Mouse (Mus musculus) heart, adult 8-10 months (tissue): Measurements from ENCODE around the gene Kcnc4. TPM values are rescaled to one million over a fixed set of nuclear protein-coding genes. Genes with fewer than 3 reads are reported as not detected.

Experiments
- DNase-seq: peaks from one replicate; pipeline ENCODE4 v3.0.0; 2022; ENCODE audit warnings: low spot score
- total RNA-seq, 4 experiments: library from RNA; stranded (reverse); gene quantifications; 2 replicates each; pipeline ENCODE4 v1.2.4; 2022

Kcnc4 gene
- total RNA-seq, 4 experiments from 2014 or later: 0.12 to 0.40 (median 0.31) TPM

GRCm38 (mm10) chr3:107458104-107458503 lies 1.2 kb downstream of the Kcnc4 start:
- no peak for DNase-seq

- DNase-seq: no peak
These were observed 5.1 kb downstream of the Kcnc4 start for GRCm38 (mm10) chr3:107454280-107454679.

GRCm38 (mm10) chr3:107446822-107447221 lies 12.5 kb downstream of the Kcnc4 start:
- no peak for DNase-seq

GRCm38 (mm10) chr3:107443866-107444265 lies 15.5 kb downstream of the Kcnc4 start:
- DNase-seq: no peak

- DNase-seq: no peak
These were observed 17.2 kb downstream of the Kcnc4 start for GRCm38 (mm10) chr3:107442191-107442590.

GRCm38 (mm10) chr3:107441306-107441705 lies 18.0 kb downstream of the Kcnc4 start:
- no peak for DNase-seq

- no peak for DNase-seq
These were observed 20.1 kb downstream of the Kcnc4 start for GRCm38 (mm10) chr3:107439280-107439679.

GRCm38 (mm10) chr3:107437666-107438065 lies 21.7 kb downstream of the Kcnc4 start:
- DNase-seq: no peak

GRCm38 (mm10) chr3:107436434-107436833 lies 22.9 kb downstream of the Kcnc4 start:
- no peak for DNase-seq

- DNase-seq: peak; percentile 50
These were observed 25.7 kb downstream of the Kcnc4 start for GRCm38 (mm10) chr3:107433614-107434013.

GRCm38 (mm10) chr3:107431268-107431667 lies 28.1 kb downstream of the Kcnc4 start:
- no peak for DNase-seq

- DNase-seq: no peak
These were observed 34.9 kb downstream of the Kcnc4 start for GRCm38 (mm10) chr3:107424258-107425041.

- no peak for DNase-seq
These were observed 39.2 kb downstream of the Kcnc4 start for GRCm38 (mm10) chr3:107420156-107420555.

- DNase-seq: no peak
These were observed 42.1 kb downstream of the Kcnc4 start for GRCm38 (mm10) chr3:107417287-107417644.

- no peak for DNase-seq
These were observed 42.6 kb downstream of the Kcnc4 start for GRCm38 (mm10) chr3:107416541-107417286.

GRCm38 (mm10) chr3:107413093-107413492 lies 46.3 kb downstream of the Kcnc4 start:
- no peak for DNase-seq

- no peak for DNase-seq
These were observed 46.8 kb downstream of the Kcnc4 start for GRCm38 (mm10) chr3:107412509-107412908.

- DNase-seq: no peak
These were observed 47.7 kb downstream of the Kcnc4 start for GRCm38 (mm10) chr3:107411669-107412068.

GRCm38 (mm10) chr3:107401401-107401800 lies 58.0 kb downstream of the Kcnc4 start:
- DNase-seq: no peak

- no peak for DNase-seq
These were observed 59.2 kb downstream of the Kcnc4 start for GRCm38 (mm10) chr3:107399991-107400640.

GRCm38 (mm10) chr3:107391198-107391597 lies 68.2 kb downstream of the Kcnc4 start:
- no peak for DNase-seq
